Mouse (Mus musculus): ENCODE results near the gene Chl1.

Chl1 gene

GRCm38 (mm10) chr6:103543753-103544152 is 33.4 kb downstream of the Chl1 start:
- DNase-seq (ENCODE audit: low spot score in 2 of 2) = no peak

- DNase-seq (ENCODE audit: low spot score in 2 of 2) = no peak
Observed at GRCm38 (mm10) chr6:103546314-103546713, 35.9 kb downstream of the Chl1 start.

- DNase-seq (ENCODE audit: low spot score in 2 of 2) = no peak
Observed at GRCm38 (mm10) chr6:103549929-103550328, 39.5 kb downstream of the Chl1 start.

GRCm38 (mm10) chr6:103558037-103558893 is 47.9 kb downstream of the Chl1 start:
- no peak for DNase-seq (ENCODE audit: low spot score in 2 of 2)

DNA sequence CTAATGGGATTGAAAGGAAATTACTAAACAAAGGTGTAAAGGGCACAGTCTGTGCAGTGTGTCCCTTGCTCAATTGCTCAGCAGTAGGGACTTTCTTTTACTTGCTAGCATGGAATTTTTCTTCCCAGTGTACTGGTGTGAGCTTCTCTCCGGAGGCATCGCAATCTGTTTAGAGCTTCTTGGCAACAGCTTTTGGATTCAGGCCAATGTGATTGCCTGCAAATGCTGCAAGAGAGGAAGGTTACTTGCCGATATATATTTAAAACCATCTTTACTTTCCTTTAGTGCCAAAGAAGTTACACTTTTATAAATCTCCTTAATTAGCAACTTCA is 48.5 kb downstream of the Chl1 start:
- no peak for DNase-seq (ENCODE audit: low spot score in 2 of 2)

DNA sequence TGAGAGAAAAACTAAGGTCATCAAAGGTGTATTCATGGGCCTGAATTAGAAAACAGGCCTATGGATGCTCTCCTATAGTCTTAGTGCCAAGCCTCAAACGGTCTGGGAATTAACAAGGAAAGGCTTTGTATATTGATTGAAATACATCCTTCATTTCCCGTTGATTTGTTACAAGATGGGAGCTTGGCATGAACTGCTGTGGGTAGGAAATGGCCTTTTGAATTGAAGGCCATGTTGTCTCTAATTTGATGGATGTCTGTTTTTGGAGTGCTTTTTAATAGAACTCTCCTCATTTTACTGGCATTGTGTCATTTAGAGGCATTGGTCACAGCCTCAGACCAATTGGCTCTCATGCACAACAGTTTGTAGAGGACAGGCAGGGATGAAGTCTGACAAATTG is 49.0 kb downstream of the Chl1 start:
- DNase-seq (ENCODE audit: low spot score in 2 of 2) = no peak

DNA sequence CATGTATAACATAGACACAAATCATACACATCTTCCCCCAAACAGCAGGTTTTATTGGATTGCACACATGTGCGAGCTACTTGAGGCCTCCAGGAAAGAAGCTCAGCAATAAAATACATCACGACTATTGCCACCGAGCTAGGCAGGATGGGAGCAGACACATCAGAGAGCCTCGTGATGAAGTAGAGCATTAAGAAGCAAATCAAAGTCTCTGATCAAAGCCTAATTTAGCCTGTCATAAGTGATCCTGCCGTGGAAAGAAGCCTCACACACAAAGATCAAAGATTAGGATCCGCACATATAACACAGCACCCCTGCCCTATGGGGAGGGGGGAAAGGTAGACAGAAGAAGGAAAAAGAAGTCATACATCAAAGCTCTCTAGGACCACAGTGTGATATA is 54.4 kb downstream of the Chl1 start:
- DNase-seq (ENCODE audit: low spot score in 2 of 2) = no peak

- DNase-seq (ENCODE audit: low spot score in 2 of 2) = no peak
Observed at GRCm38 (mm10) chr6:103567247-103567646, 56.9 kb downstream of the Chl1 start.

DNA sequence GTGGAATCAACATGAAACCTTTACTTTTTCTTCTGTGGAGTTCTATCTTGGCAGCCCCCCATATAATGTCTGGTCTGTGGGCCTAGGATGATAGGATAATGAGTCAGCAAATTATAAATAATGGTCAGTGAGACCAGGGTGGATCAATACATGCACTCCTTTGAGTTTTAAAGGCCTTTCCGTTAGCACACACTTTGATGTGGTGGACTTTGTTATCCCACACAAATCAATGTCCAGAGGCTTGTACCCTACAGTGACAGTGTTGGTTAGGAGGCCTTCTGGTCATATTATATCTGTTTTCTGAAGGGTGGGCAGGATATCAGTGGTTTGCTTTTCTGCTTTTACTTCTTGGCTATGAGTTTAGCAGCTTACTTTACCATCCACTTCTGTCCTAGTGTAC is 62.3 kb downstream of the Chl1 start:
- DNase-seq (ENCODE audit: low spot score in 2 of 2) = no peak

GRCm38 (mm10) chr6:103584224-103584623 is 73.8 kb downstream of the Chl1 start:
- DNase-seq (ENCODE audit: low spot score in 2 of 2) = no peak

DNA sequence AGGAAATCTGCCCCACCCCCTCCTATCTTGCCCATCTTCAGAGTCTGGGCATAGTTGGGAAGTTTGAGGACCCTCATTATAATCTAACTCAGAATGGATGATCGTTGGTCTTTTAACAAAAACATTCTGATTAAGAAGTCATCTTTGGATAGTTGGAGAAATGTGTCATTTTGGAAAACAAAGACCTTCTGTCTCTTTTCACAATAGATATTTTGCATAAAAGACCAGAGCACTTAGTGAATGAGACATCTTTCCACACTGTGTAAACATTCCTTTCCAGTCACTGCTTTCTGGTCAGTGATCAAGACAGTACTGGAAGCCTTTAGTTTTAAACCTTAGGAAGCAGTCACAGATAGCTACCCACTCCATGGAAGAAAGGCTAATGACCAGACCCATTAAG is 75.3 kb downstream of the Chl1 start:
- DNase-seq (ENCODE audit: low spot score in 2 of 2) = no peak

- no peak for DNase-seq (ENCODE audit: low spot score in 2 of 2)
Observed at GRCm38 (mm10) chr6:103586081-103586480, 75.7 kb downstream of the Chl1 start.

DNA sequence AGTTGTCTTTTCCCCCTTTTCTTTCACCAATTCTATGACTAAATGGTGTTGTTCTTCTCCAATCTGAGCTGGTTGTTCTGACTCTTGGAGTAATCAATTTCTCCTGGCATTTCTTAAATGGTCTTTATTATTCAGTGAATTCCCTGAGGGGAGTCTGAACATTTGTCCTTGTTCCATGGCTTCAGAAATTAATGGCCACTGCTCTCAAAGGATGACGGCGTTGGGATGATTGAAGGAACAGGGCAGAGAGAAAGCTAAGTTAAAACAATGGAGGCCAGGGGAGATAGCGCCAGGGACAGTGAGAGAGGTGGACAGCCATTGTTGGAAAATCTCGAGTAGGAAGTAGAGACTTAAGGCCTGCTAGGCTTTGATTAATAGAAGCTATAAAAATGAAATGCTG is 91.7 kb downstream of the Chl1 start:
- no peak for DNase-seq (ENCODE audit: low spot score in 2 of 2)

DNA sequence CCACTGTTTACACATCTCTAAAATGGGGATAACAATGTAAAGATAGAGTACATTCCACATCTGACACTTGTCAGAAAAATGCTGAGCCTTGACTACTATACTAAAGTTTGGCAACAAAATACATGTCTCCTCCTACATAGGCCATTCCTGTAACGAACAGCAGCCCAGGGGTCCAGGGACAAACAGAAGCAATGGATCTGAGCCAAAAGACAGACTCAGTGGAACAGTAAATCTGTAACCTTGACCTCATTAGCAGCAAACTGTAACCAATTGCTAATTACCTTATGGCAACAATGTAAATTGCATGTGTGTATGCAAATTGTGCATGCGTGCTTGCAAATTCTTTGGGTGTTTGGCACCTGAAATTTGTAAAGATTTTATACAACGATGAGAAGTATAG is 100.3 kb downstream of the Chl1 start:
- no peak for DNase-seq (ENCODE audit: low spot score in 2 of 2)

- DNase-seq (ENCODE audit: low spot score in 2 of 2) = no peak
Observed at GRCm38 (mm10) chr6:103612626-103613025, 102.2 kb downstream of the Chl1 start.

DNA sequence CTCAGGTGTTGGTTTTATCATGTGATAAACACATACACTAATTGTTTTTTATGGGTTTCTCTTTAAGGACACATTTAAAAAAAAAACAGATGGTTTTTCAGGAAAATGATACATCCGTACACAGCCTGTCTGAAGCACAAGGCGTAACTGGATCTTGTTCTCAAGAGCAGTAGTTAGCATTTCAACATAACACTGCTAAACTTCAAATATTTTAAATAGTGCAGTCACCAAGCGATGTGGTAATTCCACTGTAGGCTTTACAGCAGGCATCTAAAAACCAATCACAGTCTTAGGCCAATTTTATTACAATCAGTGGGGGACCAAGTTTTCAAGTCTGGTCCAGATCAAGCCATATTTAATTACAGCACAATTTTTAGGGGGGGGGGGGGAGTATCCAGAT is 103.3 kb downstream of the Chl1 start:
- no peak for DNase-seq (ENCODE audit: low spot score in 2 of 2)

- no peak for DNase-seq (ENCODE audit: low spot score in 2 of 2)
Observed at GRCm38 (mm10) chr6:103615924-103616602, 105.7 kb downstream of the Chl1 start.

GRCm38 (mm10) chr6:103620880-103621279 is 110.5 kb downstream of the Chl1 start:
- no peak for DNase-seq (ENCODE audit: low spot score in 2 of 2)

DNA sequence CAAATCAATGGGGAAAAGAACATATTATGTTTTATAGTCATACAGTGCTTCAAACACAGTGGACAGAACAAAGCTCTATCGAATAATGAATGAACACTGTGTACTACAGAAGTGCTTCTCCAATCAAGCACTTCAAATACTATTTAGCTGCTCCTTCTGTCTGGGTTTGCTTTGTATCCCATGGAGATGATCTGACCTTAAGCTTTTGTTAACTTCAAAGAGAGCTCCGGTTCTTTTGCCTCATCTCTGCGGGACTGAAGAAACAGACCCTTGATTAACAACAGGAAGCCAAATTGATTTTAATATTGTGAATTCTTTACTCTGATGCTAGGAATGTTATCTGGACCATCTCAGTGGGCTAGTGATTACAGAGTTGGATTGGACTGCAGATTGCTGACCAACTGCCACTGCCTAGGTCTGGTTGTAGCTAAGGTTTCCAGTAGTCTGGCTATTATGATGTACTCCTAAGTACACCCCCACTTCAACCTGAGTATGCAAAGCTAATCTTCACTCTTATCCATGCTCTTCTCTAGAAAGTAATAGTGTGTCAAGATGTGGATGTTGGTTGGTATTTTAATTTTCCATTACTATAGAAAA is 111.8 kb downstream of the Chl1 start:
- no peak for DNase-seq (ENCODE audit: low spot score in 2 of 2)

DNA sequence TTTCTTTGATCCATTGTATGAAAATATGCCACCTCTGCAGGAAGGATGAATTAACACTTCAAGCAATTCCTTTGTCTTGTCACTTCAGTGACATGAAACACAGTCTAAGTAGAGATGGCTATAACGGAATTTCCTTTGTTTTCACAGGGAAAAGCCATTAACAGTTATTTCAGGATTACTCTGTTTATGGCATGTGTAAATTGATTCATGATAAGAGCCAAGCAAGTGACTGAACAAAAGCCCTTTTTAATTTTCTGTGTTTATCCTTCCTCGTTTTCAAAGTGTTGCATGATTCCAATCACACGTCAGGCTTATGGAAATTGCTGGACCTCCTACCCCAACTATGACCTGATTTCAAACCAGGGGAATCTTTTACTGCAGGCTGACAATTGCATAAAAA is 122.5 kb downstream of the Chl1 start:
- DNase-seq (ENCODE audit: low spot score in 2 of 2) = no peak

GRCm38 (mm10) chr6:103656778-103657177 is 146.4 kb downstream of the Chl1 start:
- DNase-seq (ENCODE audit: low spot score in 2 of 2) = no peak

DNA sequence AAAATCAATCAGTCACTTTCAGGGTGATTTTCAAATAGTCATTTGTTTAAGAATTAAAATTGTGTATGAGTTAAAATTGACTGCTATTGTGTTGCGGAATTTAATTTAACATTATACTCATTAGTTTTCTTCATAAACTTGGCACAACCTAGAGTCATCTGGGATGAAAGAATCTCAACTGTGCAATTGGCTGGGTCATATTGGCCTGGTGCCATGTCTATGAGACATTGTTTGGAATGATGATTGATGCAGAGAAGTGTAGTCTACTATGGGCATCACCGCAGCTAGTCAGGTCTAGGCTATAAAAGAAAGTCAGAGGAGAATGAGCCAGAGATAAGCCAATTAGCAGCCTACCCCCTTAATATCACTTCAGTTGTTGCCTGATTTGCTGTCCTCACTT is 148.8 kb downstream of the Chl1 start:
- DNase-seq (ENCODE audit: low spot score in 2 of 2) = no peak

DNA sequence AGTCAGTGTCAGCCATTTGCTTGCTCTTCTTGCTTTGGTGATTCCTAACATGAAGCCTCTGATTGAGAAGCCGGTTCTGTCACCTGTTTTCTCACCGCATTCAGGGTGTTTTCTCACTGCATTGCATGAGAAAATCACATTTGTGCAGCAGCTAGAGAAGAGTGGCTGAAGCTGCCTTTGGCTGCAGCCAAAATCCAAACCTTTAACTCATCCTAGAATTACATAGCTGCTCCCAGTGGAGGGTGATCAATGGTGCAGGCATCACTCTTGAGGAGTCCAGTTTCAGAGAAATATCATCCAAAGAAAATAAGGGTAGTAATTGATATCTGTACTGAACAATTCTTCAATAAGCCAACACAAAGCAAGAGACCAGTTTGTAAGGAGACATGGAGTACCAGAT is 154.8 kb downstream of the Chl1 start:
- no peak for DNase-seq (ENCODE audit: low spot score in 2 of 2)

Data from urinary bladder, postnatal 4 days (tissue).